Mouse (Mus musculus) frontal cortex, postnatal 14 days (tissue): ENCODE measurements around the gene Ddx49.
A peak's percentile ranks its signal among the peaks of the same experiment; 100 is the strongest.

ENCODE experiments used
- DNase-seq, 2 experiments: peaks; one replicate each; pipeline ENCODE4 v3.0.0; 2022; ENCODE audit warnings: low spot score in 2 of 2

Gene Ddx49

DNA sequence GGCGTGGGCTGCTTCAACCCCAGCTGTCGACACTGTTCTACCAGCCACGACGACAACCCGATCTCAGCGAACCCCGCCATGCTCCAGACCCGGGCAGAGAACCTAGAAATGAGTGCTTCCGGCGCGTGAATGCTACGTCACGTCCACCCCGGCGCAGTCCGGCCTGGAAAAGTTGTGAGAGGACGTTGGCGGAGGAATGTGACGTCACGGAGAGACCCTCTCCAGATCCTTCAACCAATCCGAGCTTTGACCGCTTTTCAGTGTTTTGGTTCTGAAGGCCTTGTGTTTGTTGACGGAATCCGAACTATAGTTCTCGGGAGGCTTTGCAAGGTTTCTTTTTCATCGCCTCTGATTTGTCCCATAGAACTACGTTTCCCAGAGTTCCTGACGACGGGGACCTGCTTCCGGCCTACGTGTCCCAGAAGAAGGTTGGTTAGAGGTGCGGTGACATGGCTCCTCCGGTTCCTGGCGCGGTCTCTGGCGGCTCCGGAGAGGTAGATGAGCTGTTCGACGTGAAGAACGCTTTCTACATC lies at the start of gene Ddx49, which contains the start of gene Cope:
Gene Ddx49 (minus strand): TSS at position 132 of the 533 bp plus-strand sequence.
Gene Cope (plus strand): TSS at position 161 of the 533 bp plus-strand sequence.
- DNase-seq: peak; percentile 91 to 94

DNA sequence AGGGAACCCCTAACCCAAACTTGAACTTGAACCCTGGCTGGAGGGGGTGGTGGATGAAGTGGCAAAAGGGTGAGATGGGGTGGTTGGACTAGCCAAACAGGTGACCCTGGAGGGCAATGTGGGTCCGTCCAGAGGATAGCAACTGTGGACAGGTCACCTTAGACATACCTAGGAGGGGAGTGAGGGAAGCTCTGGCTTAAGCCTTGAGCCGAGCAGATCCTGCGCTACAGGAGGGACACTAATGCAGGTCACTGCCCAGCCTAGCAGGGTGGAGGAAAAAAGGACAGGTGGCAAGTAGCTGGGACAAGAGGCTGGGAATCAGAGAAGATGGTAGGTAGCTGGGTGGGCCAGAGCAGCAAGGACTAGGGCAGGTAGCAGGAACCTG lies 49.7 kb upstream of the Ddx49 start:
- DNase-seq: no peak

DNA sequence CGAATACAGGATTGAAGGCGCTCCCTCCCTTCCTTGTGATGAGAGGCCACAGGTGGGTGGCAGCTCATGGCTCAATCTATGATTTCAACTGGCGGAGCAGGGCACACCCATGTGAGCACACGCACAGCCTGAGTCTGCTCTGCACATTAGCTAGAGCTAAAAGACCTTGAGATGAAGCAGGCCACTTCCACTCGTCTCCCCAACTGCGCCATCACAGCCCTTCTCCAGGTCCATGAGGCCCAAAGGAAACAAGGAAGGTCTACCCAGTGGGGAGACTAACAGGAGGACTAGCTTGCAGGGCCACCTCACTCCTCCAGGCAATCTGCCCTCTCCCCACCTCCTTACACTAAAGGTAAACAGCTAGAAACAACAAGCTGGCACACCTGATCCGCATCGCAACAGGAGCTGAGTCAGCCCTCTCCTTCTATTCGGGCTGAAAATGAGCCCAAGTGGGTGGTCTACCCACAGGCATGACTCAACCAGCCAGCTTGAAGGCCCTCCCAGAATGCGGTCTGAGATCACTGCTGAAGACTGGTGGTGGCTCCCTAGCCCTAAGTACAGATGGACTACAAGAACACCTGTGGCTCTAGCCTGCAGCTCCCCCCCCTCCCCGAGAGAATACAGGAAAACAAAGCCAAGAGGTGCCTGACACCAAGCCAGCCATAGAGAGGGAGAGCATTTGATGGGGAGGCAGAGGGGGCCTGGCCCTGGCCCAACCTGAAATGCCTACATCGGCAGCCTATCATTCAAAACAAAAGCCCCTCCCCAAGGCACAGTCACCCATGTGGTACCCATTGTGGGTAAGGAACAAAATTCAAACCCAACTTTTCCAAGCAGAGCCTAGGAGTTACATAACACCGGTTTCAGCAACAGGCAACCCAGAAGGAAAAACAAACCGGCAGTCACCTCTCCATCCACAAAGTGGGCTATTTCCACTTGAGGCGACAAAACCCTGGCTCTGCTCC lies 49.0 kb upstream of the Ddx49 start:
- DNase-seq: no peak

DNA sequence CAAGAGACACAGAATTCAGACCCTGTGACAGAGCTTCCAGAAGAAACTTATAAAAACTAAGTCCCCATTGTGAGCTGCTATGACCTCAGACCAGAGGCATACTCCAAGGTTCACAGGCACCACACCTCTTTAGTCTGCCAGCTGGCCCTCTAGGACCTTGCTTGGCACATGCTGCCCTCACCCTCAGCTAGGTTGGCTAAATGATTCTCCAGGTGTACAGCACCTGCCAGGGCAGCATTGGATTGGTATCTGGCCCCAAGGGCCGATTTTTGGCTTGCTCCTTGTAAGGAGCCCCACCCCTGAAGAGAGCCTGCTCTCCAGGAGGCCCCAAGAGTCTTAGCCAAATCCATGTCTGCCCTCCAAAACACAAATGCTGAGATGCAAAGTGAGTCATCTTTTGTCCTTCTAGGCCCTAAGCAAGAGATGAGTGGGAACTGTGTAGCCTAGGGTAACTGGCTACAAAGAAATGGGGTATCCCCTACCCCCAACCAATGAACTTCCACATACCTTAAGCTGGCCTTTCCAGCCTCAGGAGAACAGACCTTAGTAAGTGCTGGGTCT lies 45.7 kb upstream of the Ddx49 start:
- no peak for DNase-seq

DNA sequence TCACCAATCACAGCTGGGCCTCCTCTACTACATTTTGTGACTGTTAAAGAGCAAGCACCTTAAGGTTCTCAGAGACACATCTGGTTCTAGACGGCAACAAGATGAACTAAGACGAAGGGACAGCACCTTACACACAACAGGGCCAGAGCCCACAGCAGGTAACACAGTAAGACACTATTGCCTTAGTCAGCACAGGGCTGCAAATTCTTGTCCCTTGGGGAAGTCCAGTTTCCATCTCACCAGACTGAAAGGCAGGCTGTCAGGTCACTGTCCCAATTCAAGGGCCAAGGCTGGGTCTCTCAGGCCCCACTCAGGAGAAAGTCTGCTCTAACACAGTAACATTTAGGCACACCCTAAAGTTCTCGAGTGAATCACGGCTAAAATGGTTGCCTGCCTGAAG lies 45.2 kb upstream of the Ddx49 start:
- DNase-seq: no peak

DNA sequence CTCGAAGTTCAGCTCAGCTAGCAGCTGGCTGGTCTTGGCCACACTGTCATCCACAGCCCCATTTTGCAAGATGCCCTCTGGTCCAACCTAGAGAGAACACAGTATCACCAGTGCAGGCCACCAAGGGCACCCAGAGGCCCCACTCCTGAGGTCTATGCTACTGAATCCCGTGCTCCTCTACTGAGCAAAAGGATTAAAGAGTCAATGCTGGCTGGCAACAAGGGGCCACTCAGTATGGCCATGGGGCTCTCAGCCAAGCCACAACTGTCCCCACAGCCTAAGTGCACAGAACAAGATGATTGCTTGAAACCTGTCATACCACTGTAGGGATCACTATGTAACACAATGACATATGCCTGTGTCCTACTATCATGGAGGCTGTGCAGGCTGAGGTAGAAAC lies 42.0 kb upstream of the Ddx49 start:
- DNase-seq: no peak

DNA sequence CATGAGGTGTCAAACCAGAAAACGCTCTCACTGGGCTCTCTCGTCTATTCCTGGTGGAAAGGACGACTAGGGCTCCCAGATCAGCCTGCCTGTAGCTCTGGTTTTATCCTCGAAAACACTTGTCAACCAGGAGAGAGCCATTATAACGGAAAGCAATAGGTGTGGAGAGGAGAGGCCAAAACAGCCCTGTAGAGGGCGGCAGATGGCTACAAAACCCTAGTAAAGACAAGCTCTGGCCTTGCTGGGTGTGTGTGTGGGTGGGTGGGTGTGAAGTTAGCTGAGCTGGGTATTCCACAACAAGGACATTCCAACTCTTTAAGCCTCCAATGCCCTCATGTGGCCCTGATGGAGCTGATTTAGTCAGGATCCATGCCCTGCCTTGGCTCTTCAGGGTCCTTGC lies 41.4 kb upstream of the Ddx49 start:
- no peak for DNase-seq

DNA sequence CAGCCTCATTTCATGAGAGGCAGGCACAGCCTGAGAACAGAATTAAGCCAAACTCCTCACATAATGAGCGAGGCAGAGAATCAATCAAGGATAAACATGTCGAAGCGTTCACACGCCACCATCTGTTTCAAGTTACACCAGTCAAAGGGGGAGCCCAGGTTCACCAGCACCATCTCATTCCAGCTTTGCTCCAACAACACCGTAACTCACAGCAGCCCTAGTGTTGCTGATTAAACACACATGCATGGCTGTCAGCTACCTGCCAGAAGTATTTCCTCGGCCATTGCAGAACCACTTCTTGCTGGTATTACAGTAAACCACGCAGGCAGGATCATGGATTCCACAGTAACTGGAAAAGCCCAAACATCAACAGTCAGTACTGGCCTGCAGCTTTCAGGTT lies 40.8 kb upstream of the Ddx49 start:
- DNase-seq: no peak

DNA sequence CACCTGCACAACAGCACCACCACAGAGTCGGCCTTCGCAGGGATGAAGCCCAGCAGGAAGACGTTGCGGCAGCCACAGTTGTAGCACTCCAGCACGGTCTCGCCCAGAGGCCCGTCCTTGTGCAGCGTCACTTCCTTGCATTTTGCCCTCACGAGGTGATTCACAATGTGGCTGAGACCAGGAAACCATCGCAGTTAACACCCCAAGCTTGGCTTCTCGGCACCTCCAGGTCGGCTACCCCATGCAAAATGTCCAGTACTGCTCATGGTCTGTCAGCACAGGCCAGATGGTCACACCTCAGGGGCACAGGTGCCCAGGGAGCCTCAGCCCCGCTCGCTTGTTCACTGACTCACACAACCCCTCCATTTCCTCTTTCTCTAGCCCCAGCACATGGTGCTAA lies 39.7 kb upstream of the Ddx49 start:
- DNase-seq: no peak

DNA sequence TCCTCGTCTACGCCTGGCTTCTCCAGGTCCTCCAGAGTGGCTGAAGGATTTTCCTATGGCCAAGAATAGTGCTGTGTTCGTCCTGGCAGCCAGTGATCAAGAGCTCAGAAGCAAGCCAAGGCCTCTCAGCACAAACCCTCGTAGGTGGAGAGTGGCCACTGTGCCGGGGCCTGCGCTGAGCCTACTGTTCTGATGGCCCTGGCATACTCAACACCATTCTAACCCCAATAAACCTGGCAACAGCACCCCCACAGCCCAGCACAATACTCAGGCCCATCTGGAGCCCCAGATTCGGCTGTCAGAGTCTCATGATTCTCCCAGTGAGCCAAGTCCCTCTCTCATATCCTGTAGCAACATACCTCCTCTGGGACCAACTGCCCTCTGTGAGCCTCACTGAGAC lies 38.4 kb upstream of the Ddx49 start:
- DNase-seq: no peak

DNA sequence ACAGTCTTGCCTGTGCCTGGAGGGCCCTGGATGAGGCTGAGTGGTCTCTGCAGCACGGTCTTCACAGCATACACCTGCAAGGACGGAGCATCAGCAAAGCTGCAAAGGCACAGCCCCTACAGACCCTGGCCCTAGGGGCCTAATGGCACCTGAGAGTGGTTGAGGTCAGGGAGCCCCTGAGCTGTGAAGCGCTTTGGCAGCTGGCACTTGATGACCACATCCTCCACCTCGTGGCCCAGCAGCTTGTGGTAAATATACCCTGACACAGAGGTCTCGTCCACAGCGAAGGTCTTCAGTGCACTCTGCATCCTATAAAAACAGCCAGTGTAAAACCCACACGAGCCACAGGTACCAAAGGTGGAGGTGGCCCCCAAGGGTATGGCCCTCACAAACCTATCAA lies 36.6 kb upstream of the Ddx49 start:
- DNase-seq: no peak

DNA sequence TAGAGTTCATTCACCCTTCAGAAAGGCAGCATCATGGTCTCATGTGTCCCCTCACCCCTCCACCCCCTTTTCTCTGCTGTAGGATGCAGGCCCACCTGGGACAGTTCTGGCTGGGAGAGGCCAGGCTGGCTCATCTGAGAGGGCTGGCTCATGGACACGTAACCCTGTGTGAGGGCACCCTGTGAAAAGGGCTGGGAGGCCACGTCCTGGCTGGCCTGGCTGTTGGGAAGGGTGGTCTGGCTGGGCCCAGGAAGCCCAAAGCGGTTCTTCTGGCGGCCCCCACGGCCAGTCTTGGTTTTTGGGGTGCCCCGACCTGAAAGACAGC lies 30.6 kb upstream of the Ddx49 start:
- no peak for DNase-seq

DNA sequence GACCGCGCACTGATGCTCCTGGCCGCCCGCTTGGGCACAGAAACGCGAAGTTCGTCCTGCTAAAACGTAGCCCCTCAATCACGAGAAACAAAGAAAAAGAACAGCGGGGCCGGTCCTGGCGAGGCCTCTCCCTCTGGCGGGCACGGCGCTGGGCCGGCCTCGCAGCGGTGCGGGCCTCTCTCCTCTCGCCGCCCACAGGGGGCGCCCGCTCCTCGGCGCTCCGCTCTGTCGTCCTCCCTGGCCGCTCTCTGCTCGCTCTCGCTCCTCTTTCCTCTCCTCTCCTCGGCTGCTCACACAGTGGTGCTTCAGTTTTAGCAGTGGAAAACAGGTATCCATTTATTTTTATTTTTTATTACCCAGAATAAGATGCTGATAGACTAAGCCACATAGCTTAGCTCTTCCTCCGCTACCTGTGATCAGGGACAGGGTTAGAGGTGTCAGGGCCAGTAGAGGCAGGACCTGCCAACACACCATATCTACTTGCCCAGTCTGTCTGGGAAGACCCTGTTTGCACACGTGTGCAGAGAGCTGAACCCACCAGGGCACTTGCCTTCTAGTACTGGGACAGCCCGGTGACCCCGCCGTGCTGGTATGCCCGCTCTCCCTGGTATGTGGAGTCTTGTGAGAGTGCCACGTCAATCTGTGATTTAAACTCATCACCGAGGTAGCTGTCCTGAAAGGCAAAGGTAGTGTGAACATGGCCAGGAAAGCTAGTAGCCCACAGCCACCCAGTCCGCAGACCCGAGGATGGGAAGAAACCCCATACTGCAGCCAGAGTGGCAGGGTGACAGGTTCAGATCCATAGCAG lies 30.0 kb upstream of the Ddx49 start:
- DNase-seq: peak in 1 of 2 experiments; percentile 69

DNA sequence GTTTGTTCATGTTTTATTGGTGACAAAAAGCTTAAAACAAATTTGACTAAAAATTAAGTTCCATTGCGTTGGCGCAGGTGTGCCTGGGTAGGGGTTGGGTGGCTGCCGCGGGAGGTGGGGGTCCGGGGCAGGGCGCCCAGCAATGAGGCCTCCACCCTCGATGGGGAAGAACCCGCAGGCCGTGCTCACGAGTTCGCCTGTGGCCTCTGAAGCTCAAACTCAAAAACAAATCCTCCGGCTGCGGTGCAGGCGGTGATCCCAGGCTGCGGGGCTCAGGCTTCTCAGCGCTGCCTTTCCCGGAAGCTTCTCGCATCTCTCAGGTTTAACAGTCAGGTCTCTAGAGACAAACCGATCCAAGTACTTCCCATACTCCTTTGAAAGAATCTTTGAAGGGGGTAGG lies 29.2 kb upstream of the Ddx49 start:
- no peak for DNase-seq

DNA sequence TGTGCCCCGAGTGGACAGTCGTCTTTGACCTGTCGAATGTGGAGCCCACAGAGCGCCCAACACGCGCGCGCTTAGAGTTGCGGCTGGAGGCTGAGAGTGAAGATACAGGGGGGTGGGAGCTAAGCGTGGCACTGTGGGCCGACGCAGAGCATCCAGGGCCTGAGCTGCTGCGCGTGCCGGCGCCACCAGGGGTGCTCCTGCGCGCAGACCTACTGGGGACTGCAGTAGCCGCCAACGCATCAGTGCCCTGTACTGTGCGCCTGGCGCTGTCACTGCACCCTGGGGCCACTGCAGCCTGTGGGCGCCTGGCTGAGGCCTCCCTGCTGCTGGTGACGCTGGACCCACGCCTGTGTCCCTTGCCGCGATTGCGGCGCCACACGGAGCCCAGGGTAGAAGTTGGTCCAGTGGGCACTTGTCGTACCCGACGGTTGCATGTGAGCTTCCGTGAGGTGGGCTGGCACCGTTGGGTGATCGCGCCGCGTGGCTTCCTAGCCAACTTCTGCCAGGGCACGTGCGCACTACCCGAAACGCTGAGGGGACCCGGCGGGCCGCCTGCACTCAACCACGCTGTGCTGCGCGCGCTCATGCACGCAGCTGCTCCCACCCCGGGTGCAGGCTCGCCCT lies 28.6 kb upstream of the Ddx49 start:
- peak in 1 of 2 experiments; percentile 69 for DNase-seq

DNA sequence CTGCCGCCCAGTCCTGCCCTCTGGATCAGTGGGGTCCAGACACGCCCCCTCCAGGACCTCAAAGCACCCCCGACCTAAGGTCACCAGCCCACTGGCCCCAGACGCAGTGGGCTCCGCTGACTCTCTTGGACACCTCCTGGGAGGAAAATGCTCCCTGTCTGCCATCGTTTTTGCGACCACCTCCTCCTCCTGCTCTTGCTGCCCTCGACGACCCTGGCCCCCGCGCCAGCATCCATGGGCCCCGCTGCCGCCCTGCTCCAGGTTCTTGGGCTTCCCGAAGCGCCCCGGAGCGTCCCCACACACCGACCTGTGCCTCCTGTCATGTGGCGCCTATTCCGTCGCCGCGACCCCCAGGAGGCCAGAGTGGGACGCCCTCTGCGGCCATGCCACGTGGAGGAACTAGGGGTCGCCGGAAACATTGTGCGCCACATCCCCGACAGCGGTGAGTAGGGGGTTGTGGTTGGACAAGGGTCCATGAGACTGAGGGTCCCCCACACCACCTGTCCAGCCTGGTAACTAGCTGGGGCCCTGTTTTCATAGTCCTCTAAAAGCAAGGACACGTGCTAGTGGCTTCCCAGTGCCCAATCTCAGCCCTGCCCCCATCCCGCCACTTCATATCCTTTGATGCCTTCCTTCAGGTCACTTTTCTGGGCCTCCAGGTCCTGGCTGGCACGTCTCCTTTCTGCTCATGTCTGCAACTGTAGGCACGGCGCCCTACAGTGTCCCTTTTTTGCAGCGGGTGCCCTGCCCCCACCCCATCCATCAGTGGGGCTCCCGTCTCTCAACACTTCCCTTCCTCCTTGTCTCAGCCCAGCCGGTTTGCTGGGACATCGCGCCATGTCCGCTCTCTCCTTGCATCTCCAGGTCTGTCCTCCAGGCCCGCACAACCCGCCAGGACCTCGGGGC lies 27.8 kb upstream of the Ddx49 start:
- no peak for DNase-seq

DNA sequence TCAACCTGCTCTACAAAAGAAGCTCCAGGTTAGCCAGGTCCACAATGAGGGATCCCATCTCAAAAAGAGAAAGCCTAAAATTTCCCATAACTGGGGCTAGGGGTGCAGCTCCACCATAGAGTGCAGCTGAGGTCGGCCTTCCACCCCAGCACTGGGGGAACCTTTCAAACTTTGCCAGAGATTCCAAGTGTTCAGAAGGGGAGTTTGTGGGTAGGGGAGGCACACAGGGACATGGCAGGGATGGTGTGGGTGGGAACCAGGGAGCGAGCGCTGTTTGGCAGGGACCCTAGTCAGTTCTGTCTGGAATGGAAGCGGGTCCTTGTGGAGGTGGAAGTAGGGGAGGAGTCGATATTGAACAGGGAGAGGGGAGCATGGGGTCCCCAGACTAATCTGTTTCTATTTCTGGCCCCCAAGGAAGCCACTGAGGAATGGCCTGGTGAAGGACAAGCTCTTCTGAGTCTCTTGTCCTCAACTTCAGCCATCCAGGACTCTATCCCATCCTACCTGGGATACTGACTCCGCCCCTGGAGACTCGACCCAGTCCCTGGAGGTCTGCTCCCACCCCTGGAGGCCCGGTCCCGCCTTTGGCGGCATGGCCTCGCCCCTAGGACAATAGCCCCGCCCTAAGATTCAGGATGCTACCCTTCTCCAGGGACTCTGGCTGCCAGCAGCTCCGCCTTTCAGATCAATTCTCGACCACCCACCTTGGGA lies 27.0 kb upstream of the Ddx49 start, which contains the start of gene Gdf1:
Gene Gdf1 (plus strand): TSS at position 694 of the 711 bp plus-strand sequence.
- DNase-seq: no peak

DNA sequence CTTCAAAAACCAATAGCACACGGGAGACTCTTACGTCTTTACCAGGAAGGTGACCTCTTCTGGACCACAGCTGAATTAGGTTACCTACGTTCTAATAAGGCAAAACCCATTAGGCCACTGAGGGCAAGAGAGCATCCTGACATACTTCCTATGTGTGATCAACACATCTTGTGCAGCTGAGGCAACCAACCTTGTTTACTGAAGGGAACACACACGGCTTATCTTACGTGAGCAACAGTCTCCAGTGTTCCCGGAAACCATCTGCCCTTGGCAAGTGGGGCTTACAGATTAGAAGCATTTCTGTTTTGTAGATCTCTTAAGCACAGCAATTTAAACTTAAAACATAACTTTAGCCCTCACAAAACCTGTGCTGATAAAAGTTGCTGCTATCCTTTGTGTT lies 25.2 kb upstream of the Ddx49 start:
- no peak for DNase-seq

DNA sequence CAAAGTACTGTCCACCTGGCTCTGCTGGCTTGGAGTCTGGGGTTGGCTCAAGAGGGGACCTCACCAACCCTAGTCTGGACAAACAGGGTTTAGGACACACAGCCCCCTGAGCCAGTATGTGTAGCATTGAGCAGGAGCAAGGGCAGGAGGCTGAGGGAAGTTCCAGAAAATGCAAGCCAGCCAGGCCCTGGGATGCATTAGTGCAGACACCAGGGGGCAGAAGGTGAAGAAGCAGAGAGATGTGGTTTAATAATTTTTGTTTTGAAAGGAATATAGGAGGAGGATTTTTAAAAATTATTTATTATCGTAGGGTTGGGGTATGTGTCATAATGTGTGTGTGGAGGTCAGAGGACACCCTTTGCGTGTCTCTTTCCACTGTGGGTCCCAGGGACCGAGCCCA lies 21.4 kb upstream of the Ddx49 start:
- DNase-seq: no peak

DNA sequence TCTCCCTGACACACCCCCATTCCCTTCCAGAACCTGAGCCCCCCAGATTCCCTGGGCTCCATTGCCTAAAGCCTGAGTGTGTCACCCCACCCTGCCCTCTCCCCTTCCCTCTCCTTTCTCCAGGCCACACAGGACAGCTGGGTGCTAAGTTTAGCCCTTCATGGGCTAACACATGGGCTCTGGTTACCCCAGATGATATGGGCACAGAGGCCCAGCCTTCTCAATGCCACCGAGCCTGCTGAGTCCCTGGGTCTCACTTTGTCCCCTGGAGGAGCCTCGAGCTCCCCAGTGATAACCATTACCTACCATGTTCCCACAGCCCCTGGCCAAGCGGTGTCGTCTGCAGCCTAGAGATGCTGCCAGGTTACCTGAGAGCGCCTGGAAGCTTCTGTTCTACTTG lies 15.6 kb upstream of the Ddx49 start:
- no peak for DNase-seq
